Mouse (Mus musculus) right cerebral cortex, adult 18-20 months (tissue): ENCODE results near the gene Gpank1.
A peak's percentile ranks its signal among the peaks of the same experiment; 100 is the strongest.

Source experiments
- DNase-seq: peaks from one replicate; pipeline ENCODE4 v3.0.0; 2022; ENCODE audit warnings: mixed read lengths

Gene Gpank1

GRCm38 (mm10) chr17:35132174-35132560 lies 10.9 kb downstream of the Gpank1 start:
- DNase-seq: no peak

- DNase-seq: no peak
These were observed 12.3 kb downstream of the Gpank1 start for GRCm38 (mm10) chr17:35133517-35133916.

- peak; percentile 92 for DNase-seq
These were observed 13.7 kb downstream of the Gpank1 start, which contains the start of gene Bag6 for GRCm38 (mm10) chr17:35134801-35135590. Gene Bag6, plus strand, starts transcription at chr17:35135178.

GRCm38 (mm10) chr17:35135591-35136320 lies 14.5 kb downstream of the Gpank1 start:
- DNase-seq: no peak

GRCm38 (mm10) chr17:35139269-35139668 lies 18.0 kb downstream of the Gpank1 start:
- DNase-seq: no peak

- DNase-seq: no peak
These were observed 19.3 kb downstream of the Gpank1 start for GRCm38 (mm10) chr17:35140490-35140996.

- DNase-seq: no peak
These were observed 20.7 kb downstream of the Gpank1 start for GRCm38 (mm10) chr17:35141971-35142370.

- DNase-seq: no peak
These were observed 24.9 kb downstream of the Gpank1 start for GRCm38 (mm10) chr17:35146139-35146538.

- no peak for DNase-seq
These were observed 26.1 kb downstream of the Gpank1 start for GRCm38 (mm10) chr17:35147348-35147747.

- no peak for DNase-seq
These were observed 26.8 kb downstream of the Gpank1 start for GRCm38 (mm10) chr17:35147922-35148639.

- DNase-seq: no peak
These were observed 30.9 kb downstream of the Gpank1 start for GRCm38 (mm10) chr17:35152121-35152520.

- DNase-seq: no peak
These were observed 31.8 kb downstream of the Gpank1 start for GRCm38 (mm10) chr17:35153077-35153476.

- DNase-seq: no peak
These were observed 32.7 kb downstream of the Gpank1 start for GRCm38 (mm10) chr17:35153931-35154330.

- no peak for DNase-seq
These were observed 33.4 kb downstream of the Gpank1 start for GRCm38 (mm10) chr17:35154616-35155015.

GRCm38 (mm10) chr17:35155451-35155850 lies 34.2 kb downstream of the Gpank1 start:
- no peak for DNase-seq

GRCm38 (mm10) chr17:35156461-35157200 lies 35.4 kb downstream of the Gpank1 start:
- DNase-seq: no peak

- no peak for DNase-seq
These were observed 36.0 kb downstream of the Gpank1 start for GRCm38 (mm10) chr17:35157254-35157653.

- DNase-seq: no peak
These were observed 36.5 kb downstream of the Gpank1 start for GRCm38 (mm10) chr17:35157661-35158175.

GRCm38 (mm10) chr17:35158850-35159593 lies 37.8 kb downstream of the Gpank1 start:
- DNase-seq: no peak

GRCm38 (mm10) chr17:35159638-35160037 lies 38.4 kb downstream of the Gpank1 start:
- DNase-seq: no peak

- no peak for DNase-seq
These were observed 40.2 kb downstream of the Gpank1 start for GRCm38 (mm10) chr17:35161421-35161820.
